Mouse (Mus musculus) kidney, embryonic 14.5 days (tissue): ENCODE results near the gene Spata2l. TPM values are rescaled to one million over a fixed set of nuclear protein-coding genes. Genes with fewer than 3 reads are reported as not detected.

Source experiments
- polyA plus RNA-seq: library from polyadenylated mRNA; unstranded; fragments of >200 nt; fragmentation: Nextera tagmentation; extraction: Ambion mirVana; gene quantifications from 2 replicates; pipeline ENCODE4 v1.2.1, GENCODE M21; 2014

Gene Spata2l
- polyA plus RNA-seq, 1 experiment from 2014 or later: 3.2 TPM

Other genes starting within 250 kb of the Spata2l start
- gene Ankrd11, start 194.0 kb downstream of the Spata2l start, polyA plus RNA-seq: 44.3 and 55.5 TPM in 2 replicates
- gene Spg7, start 173.3 kb downstream of the Spata2l start, polyA plus RNA-seq: 45.9 and 51.2 TPM in 2 replicates
- gene Rpl13, start 133.9 kb downstream of the Spata2l start, polyA plus RNA-seq: 1,702 and 2,075 TPM in 2 replicates
- 0.11 and 0.41 TPM in 2 replicates for gene Cpne7, start 118.9 kb downstream of the Spata2l start, polyA plus RNA-seq
- 8.3 and 8.7 TPM in 2 replicates for gene Sult5a1, start 77.9 kb downstream of the Spata2l start, polyA plus RNA-seq
- gene Dpep1, start 50.0 kb downstream of the Spata2l start, polyA plus RNA-seq: 0.61 and 0.99 TPM in 2 replicates
- gene Chmp1a, start 23.5 kb downstream of the Spata2l start, polyA plus RNA-seq: 78.5 and 85.2 TPM in 2 replicates
- 5.1 and 5.8 TPM in 2 replicates for gene Spata33, start 23.4 kb downstream of the Spata2l start, polyA plus RNA-seq
- gene Cdk10, start 11.4 kb downstream of the Spata2l start, polyA plus RNA-seq: 33.5 and 36.4 TPM in 2 replicates
- 17.2 and 20.4 TPM in 2 replicates for gene Zfp276, start 18.0 kb upstream of the Spata2l start, polyA plus RNA-seq
- 18.0 and 25.9 TPM in 2 replicates for gene Vps9d1, start 18.1 kb upstream of the Spata2l start, polyA plus RNA-seq
- 48.7 and 49.9 TPM in 2 replicates for gene Fanca, start 82.3 kb upstream of the Spata2l start, polyA plus RNA-seq
- 2.2 and 3.9 TPM in 2 replicates for gene Spire2, start 96.5 kb upstream of the Spata2l start, polyA plus RNA-seq
- 115 and 157 TPM in 2 replicates for gene Tcf25, start 137.5 kb upstream of the Spata2l start, polyA plus RNA-seq
- not detected in 2 replicates for gene Mc1r, start 170.9 kb upstream of the Spata2l start, polyA plus RNA-seq
- gene Tubb3, start 175.2 kb upstream of the Spata2l start, polyA plus RNA-seq: 1.2 and 1.9 TPM in 2 replicates
- gene Def8, start 187.3 kb upstream of the Spata2l start, polyA plus RNA-seq: 24.2 and 35.7 TPM in 2 replicates
- gene Afg3l1, start 241.7 kb upstream of the Spata2l start, polyA plus RNA-seq: 36.2 and 43.2 TPM in 2 replicates